Mouse (Mus musculus) hematopoietic stem cell, adult 5-6 weeks (primary cell): ENCODE measurements around the gene Pla2g4d. TPM values are rescaled to one million over a fixed set of nuclear protein-coding genes. Genes with fewer than 3 reads are reported as not detected.

Experiments
- total RNA-seq: library from RNA; stranded (forward); fragments of 172-1452, 232-1000 nt; gene quantifications from 2 replicates; pipeline ENCODE4 v1.2.3, GENCODE M21; 2017

Pla2g4d gene
- total RNA-seq, 1 experiment from 2014 or later, result not detected

Other genes with a start within 250 kb of the Pla2g4d start
- gene Ehd4, start 134.6 kb downstream of the Pla2g4d start, total RNA-seq, result 34.2 and 36.0 TPM in 2 replicates
- gene Pla2g4e, start 43.9 kb downstream of the Pla2g4d start, total RNA-seq, result not detected in 2 replicates
- not detected in 2 replicates for gene Pla2g4f, start 25.0 kb upstream of the Pla2g4d start, total RNA-seq
- 53.1 and 73.5 TPM in 2 replicates for gene Vps39, start 63.9 kb upstream of the Pla2g4d start, total RNA-seq
- 17.2 and 28.5 TPM in 2 replicates for gene Ganc, start 114.7 kb upstream of the Pla2g4d start, total RNA-seq
- gene Tmem87a, start 114.9 kb upstream of the Pla2g4d start, total RNA-seq, result 62.5 and 65.4 TPM in 2 replicates
- gene Capn3, start 166.8 kb upstream of the Pla2g4d start, total RNA-seq, result 4.3 and 6.0 TPM in 2 replicates